Mouse (Mus musculus) ES-Bruce4 (cell line): ENCODE results near the gene Pax5.

Experiments
- CTCF ChIP-seq: IDR thresholded peaks from one replicate; pipeline ENCODE4 v1.8.1; 2011; ENCODE audit warnings: low read depth, low read length
- EP300 ChIP-seq: IDR thresholded peaks from 2 replicates; pipeline ENCODE4 v1.6.1; 2011; ENCODE audit warnings: low read depth, low read length; ENCODE audit not compliant: insufficient read depth
- POLR2A ChIP-seq: IDR thresholded peaks from one replicate; pipeline ENCODE4 v1.8.1; 2011; ENCODE audit warnings: low read length; ENCODE audit not compliant: insufficient read depth

GRCm38 (mm10) chr4:44555576-44555975, 154.7 kb downstream of the Pax5 start:
- TF ChIP-seq POLR2A (peak; percentile 48), CTCF (no peak), EP300 (peak; percentile 75; the same call in 1 of the 2 replicates)
